Mouse (Mus musculus) liver, postnatal 0 days (tissue): Measurements from ENCODE around the gene Raet1e.
"Not testable (repeated sequence)": the region's sequence is repeated elsewhere in the genome, so short reads cannot be mapped to it uniquely, and the experiment has no call there.

Source experiments
- CTCF ChIP-seq: sonication (generic); IDR thresholded peaks from 2 replicates; pipeline ENCODE4 v1.5.1; 2016; ENCODE audit warnings: antibody characterized with exemption, low read depth
- EP300 ChIP-seq: IDR thresholded peaks from 2 replicates; pipeline ENCODE4 v1.6.1; 2016; ENCODE audit warnings: antibody characterized with exemption, low read depth, mild to moderate bottlenecking

GRCm38 (mm10) chr10:22354196-22354574 lies 195.8 kb downstream of the Raet1e start:
- not testable (repeated sequence) for TF ChIP-seq CTCF, EP300
